Mouse (Mus musculus) stomach, embryonic 15.5 days (tissue): Measurements from ENCODE around the gene Fcer2a. TPM values are rescaled to one million over a fixed set of nuclear protein-coding genes. Genes with fewer than 3 reads are reported as not detected.
A peak's percentile ranks its signal among the peaks of the same experiment; 100 is the strongest.

Source experiments
- ATAC-seq: fragments of 200-750 bp; cut with Nextera tagmentation; 2 replicates; pipeline ENCODE4 v1.8.0; 2017; ENCODE audit warnings: low read depth, moderate number of reproducible peaks, moderate TSS enrichment; ENCODE audit not compliant: insufficient read depth, low FRiP score
- H3K27ac ChIP-seq: fragments of 300-500 bp; sonication (generic); 2 replicates; pipeline ENCODE4 v1.5.1; 2015; ENCODE audit warnings: mild to moderate bottlenecking, inconsistent platforms
- H3K27me3 ChIP-seq: fragments of 300-500 bp; sonication (generic); replicated peaks from 2 replicates; pipeline ENCODE4 v1.6.1; 2015; ENCODE audit warnings: inconsistent platforms
- H3K36me3 ChIP-seq: fragments of 300-500 bp; sonication (generic); 2 replicates; pipeline ENCODE4 v1.6.1; 2015; ENCODE audit warnings: inconsistent platforms
- H3K4me1 ChIP-seq: fragments of 300-500 bp; sonication (generic); 2 replicates; pipeline ENCODE4 v1.6.1; 2015; ENCODE audit warnings: inconsistent platforms
- H3K4me2 ChIP-seq: fragments of 300-500 bp; sonication (generic); 2 replicates; pipeline ENCODE4 v1.6.1; 2015; ENCODE audit warnings: mild to moderate bottlenecking, inconsistent platforms
- H3K4me3 ChIP-seq: fragments of 300-500 bp; sonication (generic); replicated peaks from 2 replicates; pipeline ENCODE4 v1.5.1; 2015; ENCODE audit warnings: inconsistent platforms
- H3K9ac ChIP-seq: fragments of 300-500 bp; sonication (generic); 2 replicates; pipeline ENCODE4 v1.6.1; 2015; ENCODE audit warnings: inconsistent platforms
- H3K9me3 ChIP-seq: fragments of 300-500 bp; sonication (generic); 2 replicates; pipeline ENCODE4 v1.6.1; 2016; ENCODE audit warnings: inconsistent platforms
- WGBS: fragments of 180-500 bp; shearing (Covaris S2); methylation state at CpG from one replicate; pipeline ENCODE4 v1.1.7; 2015; 5-methylcytosine and 5-hydroxymethylcytosine counted together
- polyA plus RNA-seq: library from polyadenylated mRNA; unstranded; fragments of >200 nt; fragmentation: Nextera tagmentation; extraction: Ambion mirVana; gene quantifications from 2 replicates; pipeline ENCODE4 v1.2.1, GENCODE M21; 2015

The Fcer2a gene
- polyA plus RNA-seq, 1 experiment from 2014 or later: 0.17 TPM

- Histone ChIP-seq H3K9me3 (no peaks in the 10 kb centered on the region), H3K27ac (no peak overlapping the region), H3K36me3 (no peaks in the 10 kb centered on the region), H3K4me1 (no peaks in the 10 kb centered on the region), H3K9ac (no peak overlapping the region), H3K4me3 (no peak overlapping the region), H3K4me2 (no peak overlapping the region), H3K27me3 (no peaks in the 10 kb centered on the region)
- WGBS: 66% methylated on average over 3 of the region's 3 CpGs
- no peak for ATAC-seq
Measured at GRCm38 (mm10) chr8:3690774-3691173, 3.2 kb downstream of the Fcer2a start.

- H3K4me3 ChIP-seq: no peak overlapping the region
- H3K9me3 ChIP-seq: no peaks in the 10 kb centered on the region
- 73% methylated on average over 6 of the region's 6 CpGs for WGBS
- H3K27ac ChIP-seq: no peak overlapping the region
- H3K4me2 ChIP-seq: no peak overlapping the region
- no peaks in the 10 kb centered on the region for H3K36me3 ChIP-seq
- no peaks in the 10 kb centered on the region for H3K27me3 ChIP-seq
- no peaks in the 10 kb centered on the region for H3K4me1 ChIP-seq
- ATAC-seq: no peak
- H3K9ac ChIP-seq: no peak overlapping the region
Measured at GRCm38 (mm10) chr8:3687537-3687936, 6.4 kb downstream of the Fcer2a start.

DNA sequence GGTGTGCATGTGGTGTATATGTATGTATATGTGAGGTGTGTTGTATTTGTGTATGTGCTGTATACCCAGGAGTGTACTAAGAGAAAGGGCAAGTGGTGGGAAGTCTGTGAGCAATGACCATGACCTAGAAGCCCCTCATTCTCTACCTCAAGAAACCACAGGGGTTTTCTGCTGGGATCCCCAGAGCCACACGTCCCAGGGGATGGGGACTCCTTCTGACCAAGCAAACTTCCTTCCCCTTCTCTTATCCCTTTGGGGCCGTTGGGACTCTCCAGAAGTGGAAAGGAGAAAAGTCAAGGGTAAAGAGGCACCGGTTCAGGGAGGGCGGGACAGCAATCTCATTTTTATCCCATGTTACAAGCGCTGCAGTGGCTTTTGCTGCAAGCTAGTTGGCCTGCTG is 8.6 kb downstream of the Fcer2a start:
- Histone ChIP-seq H3K27ac (no peak overlapping the region), H3K4me3 (no peak overlapping the region), H3K9ac (no peak overlapping the region), H3K36me3 (0 out of 2 replicates have a peak, but pooled peaks cover 7% of the 10 kb centered on the region), H3K4me2 (no peak overlapping the region), H3K27me3 (no peaks in the 10 kb centered on the region), H3K4me1 (no peaks in the 10 kb centered on the region), H3K9me3 (no peaks in the 10 kb centered on the region)
- ATAC-seq: no peak
- 62% methylated on average over 5 of the region's 5 CpGs for WGBS

- H3K9ac ChIP-seq: no peak overlapping the region
- 0 out of 2 replicates have a peak, but pooled peaks cover under 1% of the 10 kb centered on the region for H3K4me1 ChIP-seq
- 0 out of 2 replicates have a peak, but pooled peaks have one; percentile 29 for ATAC-seq
- H3K36me3 ChIP-seq: peaks cover 16% of the 10 kb centered on the region
- no peaks in the 10 kb centered on the region for H3K27me3 ChIP-seq
- H3K9me3 ChIP-seq: no peaks in the 10 kb centered on the region
- H3K4me2 ChIP-seq: no peak overlapping the region
- H3K27ac ChIP-seq: no peak overlapping the region
- no peak overlapping the region for H3K4me3 ChIP-seq
Measured at GRCm38 (mm10) chr8:3684530-3684929, 9.4 kb downstream of the Fcer2a start.

DNA sequence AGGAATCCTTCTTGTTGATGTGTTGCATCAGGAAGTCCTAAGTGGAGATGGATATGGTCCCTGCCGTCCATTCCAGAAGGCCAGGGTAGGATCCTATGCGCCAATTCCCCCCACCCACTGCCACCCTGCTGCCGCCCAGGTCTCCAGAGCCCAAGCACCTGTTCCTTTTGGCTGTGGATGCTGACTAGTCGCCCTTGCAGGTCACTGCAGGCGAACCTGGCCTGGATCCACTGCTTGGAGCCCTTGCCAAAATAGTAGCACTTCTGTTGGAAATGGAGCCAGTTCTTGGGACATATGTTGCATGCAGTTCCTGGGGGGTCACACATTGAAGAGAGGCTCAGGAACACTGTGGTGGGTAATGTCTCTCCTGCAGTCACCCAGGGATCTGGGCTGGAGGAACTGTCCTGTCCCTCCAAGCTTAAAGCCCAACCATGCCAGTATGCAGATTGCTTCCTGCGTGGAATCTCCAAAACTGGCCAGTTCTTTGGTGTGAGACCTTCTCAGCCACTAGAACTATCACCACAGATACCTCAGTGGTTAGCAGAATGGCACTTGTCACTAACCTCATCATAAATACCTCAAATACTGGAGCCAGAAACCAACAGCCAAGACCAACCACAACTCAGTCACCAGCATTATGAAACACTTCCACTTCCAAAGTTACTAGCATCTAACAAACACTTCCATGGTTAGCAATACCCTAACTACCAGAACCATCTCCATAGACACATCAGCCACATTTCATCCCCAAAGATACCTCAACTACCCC is 10.4 kb downstream of the Fcer2a start:
- H3K36me3 ChIP-seq: peaks cover 25% of the 10 kb centered on the region
- no peak overlapping the region for H3K27ac ChIP-seq
- 0 out of 2 replicates have a peak, but pooled peaks cover 6% of the 10 kb centered on the region for H3K4me1 ChIP-seq
- no peaks in the 10 kb centered on the region for H3K27me3 ChIP-seq
- no peak overlapping the region for H3K4me3 ChIP-seq
- no peak overlapping the region for H3K4me2 ChIP-seq
- ATAC-seq: no peak
- H3K9me3 ChIP-seq: no peaks in the 10 kb centered on the region
- WGBS: 72% methylated on average over 6 of the region's 6 CpGs
- H3K9ac ChIP-seq: no peak overlapping the region

DNA sequence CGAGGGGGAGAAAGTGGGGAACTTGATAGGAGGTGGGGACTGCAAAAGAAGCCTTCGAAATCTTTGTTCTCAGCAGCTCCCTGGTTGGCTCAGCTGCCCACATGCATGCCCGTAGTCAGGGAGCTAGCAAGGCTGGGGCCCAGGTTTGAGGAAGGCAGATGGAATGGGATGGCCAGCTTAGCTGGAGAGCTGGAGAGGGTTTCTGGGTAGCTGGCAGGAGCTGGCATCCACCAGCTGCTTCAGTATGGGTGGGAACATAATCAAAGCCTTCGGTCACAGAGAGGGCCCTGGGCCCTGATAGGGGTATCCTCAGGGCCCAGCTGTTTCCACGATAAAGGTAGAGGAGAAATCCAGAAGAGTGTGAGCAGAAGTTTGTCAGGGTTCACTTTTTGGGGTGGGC is 11.5 kb downstream of the Fcer2a start:
- H3K9ac ChIP-seq: no peak overlapping the region
- H3K27ac ChIP-seq: no peak overlapping the region
- no peaks in the 10 kb centered on the region for H3K9me3 ChIP-seq
- no peaks in the 10 kb centered on the region for H3K27me3 ChIP-seq
- H3K4me1 ChIP-seq: peaks cover 9% of the 10 kb centered on the region; the same call in 1 of the 2 replicates
- 83% methylated on average over 5 of the region's 5 CpGs for WGBS
- H3K4me2 ChIP-seq: no peak overlapping the region
- ATAC-seq: no peak
- no peak overlapping the region for H3K4me3 ChIP-seq
- H3K36me3 ChIP-seq: peaks cover 25% of the 10 kb centered on the region

- H3K9ac ChIP-seq: no peak overlapping the region
- H3K4me1 ChIP-seq: peaks cover 11% of the 10 kb centered on the region; the same call in 1 of the 2 replicates
- H3K9me3 ChIP-seq: no peaks in the 10 kb centered on the region
- 80% methylated on average over 5 of the region's 5 CpGs for WGBS
- peaks cover 25% of the 10 kb centered on the region for H3K36me3 ChIP-seq
- H3K4me3 ChIP-seq: no peak overlapping the region
- H3K27me3 ChIP-seq: no peaks in the 10 kb centered on the region
- ATAC-seq: no peak
- H3K4me2 ChIP-seq: no peak overlapping the region
- H3K27ac ChIP-seq: no peak overlapping the region
Measured at GRCm38 (mm10) chr8:3679656-3680055, 14.3 kb downstream of the Fcer2a start.

DNA sequence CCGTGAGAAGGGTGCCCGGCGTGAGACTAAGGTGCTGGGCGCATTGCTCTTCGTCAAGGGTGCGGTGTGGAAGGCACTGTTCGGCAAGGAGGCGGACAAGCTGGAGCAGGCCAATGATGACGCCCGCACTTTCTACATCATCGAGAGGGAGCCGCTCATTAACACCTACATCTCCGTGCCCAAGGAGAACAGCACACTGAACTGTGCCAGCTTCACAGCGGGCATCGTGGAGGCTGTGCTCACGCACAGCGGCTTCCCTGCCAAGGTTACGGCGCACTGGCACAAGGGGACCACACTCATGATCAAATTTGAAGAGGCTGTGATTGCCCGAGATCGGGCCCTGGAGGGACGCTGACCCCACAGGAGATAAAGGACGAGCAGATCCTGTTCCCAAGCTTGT is 14.7 kb downstream of the Fcer2a start:
- Histone ChIP-seq H3K4me2 (no peak overlapping the region), H3K4me3 (no peak overlapping the region), H3K9ac (no peak overlapping the region), H3K4me1 (peaks cover 11% of the 10 kb centered on the region; the same call in 1 of the 2 replicates), H3K27ac (no peak overlapping the region), H3K9me3 (no peaks in the 10 kb centered on the region), H3K27me3 (no peaks in the 10 kb centered on the region), H3K36me3 (peaks cover 25% of the 10 kb centered on the region)
- no peak for ATAC-seq
- WGBS: 97% methylated on average over 23 of the region's 23 CpGs

DNA sequence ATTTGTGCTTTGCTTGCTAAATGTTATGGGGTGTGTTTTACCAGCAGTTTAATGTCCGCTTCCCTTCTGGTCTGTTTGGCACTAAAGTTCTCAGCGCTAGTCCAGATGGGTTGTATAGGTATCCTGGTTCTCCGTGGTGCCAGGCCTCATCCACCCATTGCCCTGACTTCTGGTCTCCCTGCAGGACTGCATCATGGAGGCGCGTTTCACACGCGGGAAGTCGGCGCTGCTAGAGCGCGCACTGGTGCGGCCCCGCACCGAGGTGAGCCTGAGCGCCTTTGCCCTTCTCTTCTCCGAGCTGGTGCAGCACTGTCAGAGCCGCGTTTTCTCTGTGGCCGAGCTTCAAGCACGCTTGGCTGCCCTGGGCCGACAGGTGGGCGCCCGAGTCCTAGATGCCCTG is 15.1 kb downstream of the Fcer2a start:
- WGBS: 95% methylated on average over 23 of the region's 23 CpGs

DNA sequence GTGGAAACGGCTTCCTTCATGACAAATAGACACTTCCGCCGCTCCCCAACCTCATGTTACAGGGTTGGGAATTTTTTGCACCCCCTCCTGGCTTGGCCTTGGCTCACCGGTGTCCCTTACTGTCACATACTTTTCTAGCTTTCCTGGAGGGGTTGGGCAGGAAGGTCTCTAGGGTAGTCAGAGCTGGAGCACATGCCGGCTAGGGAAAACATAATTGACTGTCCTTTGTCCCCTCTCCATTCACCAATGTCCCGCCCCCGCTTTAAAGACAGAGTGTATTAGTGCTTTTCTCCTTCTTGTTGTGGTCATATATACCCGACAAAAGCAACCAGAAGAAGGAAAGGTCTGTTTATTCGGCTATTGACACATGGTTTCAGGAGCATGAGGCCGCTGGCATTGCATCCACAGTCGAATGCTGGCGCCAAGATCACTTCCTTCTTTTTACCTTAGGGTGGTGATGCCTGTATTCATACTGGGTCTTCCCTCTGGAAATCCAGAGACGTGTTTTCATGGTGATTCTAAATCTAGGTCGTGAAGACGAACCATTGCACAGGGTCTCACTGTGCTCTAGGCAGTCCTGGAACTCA is 16.9 kb downstream of the Fcer2a start:
- H3K4me3 ChIP-seq: peak overlapping the region; percentile 93
- peak overlapping the region; percentile 86 for H3K9ac ChIP-seq
- 5% methylated on average over 15 of the region's 15 CpGs for WGBS
- 0 out of 2 replicates have a peak, but pooled peaks have one; percentile 4 for ATAC-seq
- H3K27ac ChIP-seq: peak overlapping the region; percentile 96
- H3K27me3 ChIP-seq: no peaks in the 10 kb centered on the region
- H3K4me2 ChIP-seq: peak overlapping the region; percentile 63
- no peaks in the 10 kb centered on the region for H3K9me3 ChIP-seq
- peaks cover 11% of the 10 kb centered on the region; the same call in 1 of the 2 replicates for H3K4me1 ChIP-seq
- peaks cover 25% of the 10 kb centered on the region for H3K36me3 ChIP-seq

More for the DNA sequence above, 15.1 kb downstream of the Fcer2a start:
- Histone ChIP-seq H3K4me3 (no peak overlapping the region), H3K9ac (no peak overlapping the region), H3K27ac (no peak overlapping the region), H3K36me3 (peaks cover 25% of the 10 kb centered on the region), H3K27me3 (no peaks in the 10 kb centered on the region), H3K4me2 (no peak overlapping the region), H3K4me1 (peaks cover 11% of the 10 kb centered on the region; the same call in 1 of the 2 replicates), H3K9me3 (no peaks in the 10 kb centered on the region)
- ATAC-seq: no peak

DNA sequence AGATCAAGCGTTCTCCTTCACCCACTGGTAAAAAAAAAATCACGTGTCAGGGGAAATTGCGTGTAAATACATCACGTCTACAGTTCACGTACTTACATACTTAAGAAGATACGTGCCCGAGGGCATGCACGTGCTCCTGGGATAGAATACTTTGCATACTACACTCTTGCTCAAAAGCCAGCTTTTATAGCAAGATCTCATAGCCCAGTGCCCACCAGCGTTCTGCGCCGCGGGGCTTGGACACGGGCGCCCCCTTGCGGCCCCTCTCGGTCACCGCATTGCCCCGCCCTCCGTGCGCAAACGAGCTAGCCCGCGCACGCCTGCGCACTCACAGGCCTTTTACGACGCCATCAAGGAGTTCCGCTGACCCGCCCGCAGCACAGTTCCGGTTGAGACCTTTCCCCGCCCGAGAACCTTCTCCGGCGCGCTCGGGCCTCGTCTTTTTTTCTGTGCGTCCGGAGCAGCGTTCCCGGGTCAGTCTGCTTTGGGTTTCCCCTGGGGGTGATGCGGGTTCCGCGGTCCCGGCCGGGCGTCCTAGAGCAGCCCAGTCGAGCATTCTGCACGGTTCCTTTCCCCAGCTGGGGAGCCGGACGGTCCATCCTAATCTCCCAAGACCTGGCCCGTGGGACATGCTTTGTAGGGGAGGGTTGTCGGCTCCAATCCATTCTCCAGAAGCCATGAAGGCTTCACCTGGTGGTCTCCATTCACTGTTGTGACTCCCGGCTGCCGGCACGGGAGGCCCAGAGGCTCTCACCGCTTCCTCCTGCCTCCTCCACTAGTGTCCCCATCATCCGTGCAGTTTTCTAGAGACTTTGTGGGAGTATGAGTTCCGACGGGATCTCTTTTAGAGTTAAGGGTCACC is 17.6 kb downstream of the Fcer2a start, which contains the start of gene Trappc5:
Gene Trappc5, plus strand, starts transcription at position 169 of the 862 bp plus-strand sequence.
- WGBS: under 1% methylated on average over 61 of the region's 61 CpGs
- Histone ChIP-seq H3K4me2 (peak within 1 kb of the TSS; percentile 63), H3K27ac (peak within 1 kb of the TSS; percentile 96), H3K4me1 (peaks cover 11% of the 10 kb centered on the region; the same call in 1 of the 2 replicates), H3K9ac (peak within 1 kb of the TSS; percentile 86), H3K27me3 (no peaks in the 10 kb centered on the region), H3K9me3 (no peaks in the 10 kb centered on the region), H3K36me3 (peaks cover 25% of the 10 kb centered on the region), H3K4me3 (peak within 1 kb of the TSS; percentile 93)
- ATAC-seq: peak; percentile 87
